Mouse (Mus musculus) E14TG2a.4 (cell line): ENCODE results near the gene Adamtsl2.

ENCODE experiments used
- H3K27me3 ChIP-seq: 2 replicates; pipeline ENCODE4 v1.6.1; 2014; ENCODE audit warnings: low read length, control low read depth; ENCODE audit not compliant: insufficient read depth
- H3K36me3 ChIP-seq: 2 replicates; pipeline ENCODE4 v1.6.1; 2014; ENCODE audit warnings: low read length, control low read depth; ENCODE audit not compliant: insufficient read depth
- H3K4me1 ChIP-seq: replicated peaks from 2 replicates; pipeline ENCODE4 v1.6.1; 2014; ENCODE audit warnings: low read depth, low read length, control low read depth
- H3K4me3 ChIP-seq: replicated peaks from 2 replicates; pipeline ENCODE4 v1.5.1; 2014; ENCODE audit warnings: mild to moderate bottlenecking, low read length
- H3K9me3 ChIP-seq: 2 replicates; pipeline ENCODE4 v1.6.1; 2014; ENCODE audit warnings: low read length, control low read depth
- CTCF ChIP-seq: conservative IDR thresholded peaks from 2 replicates; pipeline ENCODE4 v1.5.1; 2014; ENCODE audit warnings: low read length
- NANOG ChIP-seq: IDR thresholded peaks from 2 replicates; pipeline ENCODE4 v1.6.1; 2014; ENCODE audit warnings: borderline replicate concordance, low read length, mixed read lengths
- POU5F1 ChIP-seq: IDR thresholded peaks from 2 replicates; pipeline ENCODE4 v1.6.1; 2014; ENCODE audit warnings: low read length, borderline replicate concordance

Adamtsl2 gene

GRCm38 (mm10) chr2:27125979-27126378 lies 46.8 kb downstream of the Adamtsl2 start:
- TF ChIP-seq POU5F1 (no peak), CTCF (peak; percentile 75), NANOG (no peak)
- Histone ChIP-seq H3K27me3 (peaks cover 8% of the 10 kb centered on the region; the same call in 1 of the 2 replicates), H3K36me3 (no peaks in the 10 kb centered on the region), H3K9me3 (no peaks in the 10 kb centered on the region), H3K4me1 (peaks cover 30% of the 10 kb centered on the region), H3K4me3 (no peak overlapping the region)

DNA sequence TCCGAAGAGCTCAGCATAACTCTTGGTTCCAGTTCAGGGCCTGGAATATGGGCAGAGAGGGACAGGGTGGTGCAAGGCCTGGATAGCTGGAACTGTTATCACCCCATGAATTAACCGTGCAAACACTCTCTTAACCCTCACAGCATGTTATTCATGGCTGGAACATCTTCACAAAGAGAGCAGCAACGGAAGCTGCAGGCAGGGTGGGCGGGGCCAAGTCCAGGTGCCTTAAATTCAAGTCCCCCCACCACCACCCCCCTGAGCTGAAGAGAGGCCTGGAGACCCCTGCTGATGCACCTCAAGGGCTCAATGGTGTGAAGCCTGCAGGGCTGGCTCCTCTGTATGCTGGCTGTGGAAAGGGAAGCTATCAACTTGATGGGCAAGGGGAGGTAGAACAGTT lies 47.3 kb downstream of the Adamtsl2 start:
- H3K4me1 ChIP-seq: peaks cover 26% of the 10 kb centered on the region
- H3K36me3 ChIP-seq: no peaks in the 10 kb centered on the region
- peaks cover 12% of the 10 kb centered on the region; the same call in 1 of the 2 replicates for H3K27me3 ChIP-seq
- no peaks in the 10 kb centered on the region for H3K9me3 ChIP-seq
- no peak for TF ChIP-seq POU5F1
- TF ChIP-seq CTCF: no peak
- TF ChIP-seq NANOG: no peak
- H3K4me3 ChIP-seq: no peak overlapping the region

DNA sequence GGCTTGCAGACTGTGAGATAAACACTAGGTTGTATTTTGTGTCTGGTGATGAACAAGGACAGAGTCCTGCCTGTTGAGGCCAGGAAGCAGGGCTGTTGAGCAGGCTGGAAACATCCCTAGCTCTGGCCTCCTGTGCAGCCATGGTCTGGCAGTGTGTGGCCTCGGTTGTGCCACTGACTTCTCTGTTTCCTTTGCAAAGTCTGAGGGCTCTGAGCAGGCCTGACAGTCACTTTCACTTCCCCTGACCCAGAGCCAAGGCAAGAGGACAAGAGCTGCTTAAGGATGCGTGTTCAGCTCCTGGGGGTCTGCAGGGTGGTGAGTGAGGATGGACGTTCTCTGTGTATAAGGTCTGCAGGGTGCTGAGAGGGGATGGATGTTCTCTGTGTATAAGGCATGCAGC lies 49.8 kb downstream of the Adamtsl2 start:
- peaks cover 13% of the 10 kb centered on the region for H3K4me1 ChIP-seq
- H3K36me3 ChIP-seq: no peaks in the 10 kb centered on the region
- no peaks in the 10 kb centered on the region for H3K9me3 ChIP-seq
- H3K4me3 ChIP-seq: no peak overlapping the region
- peaks cover 8% of the 10 kb centered on the region; the same call in 1 of the 2 replicates for H3K27me3 ChIP-seq
- TF ChIP-seq NANOG (no peak), CTCF (no peak), POU5F1 (no peak)

GRCm38 (mm10) chr2:27135935-27136334 lies 56.8 kb downstream of the Adamtsl2 start:
- TF ChIP-seq NANOG (no peak), POU5F1 (no peak), CTCF (no peak)
- H3K36me3 ChIP-seq: no peaks in the 10 kb centered on the region
- H3K4me3 ChIP-seq: no peak overlapping the region
- no peaks in the 10 kb centered on the region for H3K9me3 ChIP-seq
- peaks cover 38% of the 10 kb centered on the region for H3K27me3 ChIP-seq
- no peaks in the 10 kb centered on the region for H3K4me1 ChIP-seq

DNA sequence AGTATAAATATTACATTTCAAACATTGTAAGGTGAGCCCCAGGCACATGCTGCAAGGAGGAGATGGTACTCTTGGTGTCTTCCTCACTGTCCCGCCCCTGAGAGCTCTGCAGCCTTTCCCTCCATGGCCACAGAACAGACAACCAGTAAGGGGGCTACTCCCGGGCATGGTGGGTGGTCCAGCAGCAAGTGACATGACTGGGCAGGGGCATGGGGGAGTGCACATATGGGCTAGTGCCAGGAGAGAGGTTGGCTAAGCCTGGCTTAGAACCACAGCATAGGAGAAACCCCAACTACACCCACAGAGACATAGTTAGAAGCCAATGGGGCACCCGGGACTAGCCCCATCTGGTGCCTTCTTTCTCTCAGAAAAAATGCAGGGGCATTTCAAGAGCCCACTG lies 57.2 kb downstream of the Adamtsl2 start:
- no peak for TF ChIP-seq POU5F1
- TF ChIP-seq CTCF: no peak
- no peak for TF ChIP-seq NANOG
- Histone ChIP-seq H3K9me3 (no peaks in the 10 kb centered on the region), H3K4me3 (no peak overlapping the region), H3K36me3 (no peaks in the 10 kb centered on the region), H3K27me3 (peaks cover 38% of the 10 kb centered on the region), H3K4me1 (no peaks in the 10 kb centered on the region)

DNA sequence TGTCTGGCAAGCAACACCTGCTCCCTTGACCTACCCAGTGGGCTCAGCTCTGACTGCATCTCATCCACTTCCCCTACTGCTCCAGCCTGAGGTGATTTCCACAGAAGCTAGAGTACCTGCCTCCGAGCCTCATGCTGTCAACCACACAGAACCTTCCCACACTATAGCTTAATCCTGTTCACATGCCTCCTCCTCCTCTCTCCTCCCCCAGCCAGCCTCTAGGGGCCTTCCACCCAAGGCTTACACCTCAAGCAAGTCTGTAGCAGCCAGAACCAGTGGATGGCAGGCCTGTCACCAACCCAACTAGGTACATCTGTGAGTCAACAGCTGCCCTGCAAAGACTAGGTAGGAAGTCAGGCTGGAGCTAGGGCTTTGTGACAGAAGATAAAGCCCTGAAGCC lies 57.6 kb downstream of the Adamtsl2 start:
- Histone ChIP-seq H3K4me1 (peaks cover 4% of the 10 kb centered on the region), H3K9me3 (no peaks in the 10 kb centered on the region), H3K36me3 (no peaks in the 10 kb centered on the region), H3K4me3 (no peak overlapping the region), H3K27me3 (peaks cover 39% of the 10 kb centered on the region)
- TF ChIP-seq POU5F1 (no peak), NANOG (no peak), CTCF (no peak)

GRCm38 (mm10) chr2:27138356-27138755 lies 59.2 kb downstream of the Adamtsl2 start:
- Histone ChIP-seq H3K4me1 (peaks cover 10% of the 10 kb centered on the region), H3K4me3 (no peak overlapping the region), H3K27me3 (peaks cover 51% of the 10 kb centered on the region), H3K36me3 (no peaks in the 10 kb centered on the region), H3K9me3 (no peaks in the 10 kb centered on the region)
- TF ChIP-seq CTCF (no peak), POU5F1 (no peak), NANOG (no peak)

GRCm38 (mm10) chr2:27141950-27142693 lies 62.9 kb downstream of the Adamtsl2 start, which contains the start of gene Fam163b:
TSS of gene Fam163b (minus strand) at chr2:27142491.
- Histone ChIP-seq H3K9me3 (peaks cover 3% of the 10 kb centered on the region; the same call in 1 of the 2 replicates), H3K4me1 (peaks cover 10% of the 10 kb centered on the region), H3K36me3 (no peaks in the 10 kb centered on the region), H3K4me3 (peak within 1 kb of the TSS; percentile 86), H3K27me3 (peaks cover 72% of the 10 kb centered on the region)
- no peak for TF ChIP-seq NANOG
- no peak for TF ChIP-seq POU5F1
- TF ChIP-seq CTCF: no peak

- H3K9me3 ChIP-seq: peaks cover 9% of the 10 kb centered on the region
- no peak overlapping the region for H3K4me3 ChIP-seq
- H3K4me1 ChIP-seq: peaks cover 10% of the 10 kb centered on the region
- no peaks in the 10 kb centered on the region for H3K36me3 ChIP-seq
- peaks cover 66% of the 10 kb centered on the region for H3K27me3 ChIP-seq
- TF ChIP-seq CTCF (no peak), NANOG (no peak)
Observed at GRCm38 (mm10) chr2:27144957-27145356, 65.8 kb downstream of the Adamtsl2 start.
